Mouse (Mus musculus) liver, postnatal 0 days (tissue): ENCODE results near the gene Dip2a. TPM values are rescaled to one million over a fixed set of nuclear protein-coding genes. Genes with fewer than 3 reads are reported as not detected.
A peak's percentile ranks its signal among the peaks of the same experiment; 100 is the strongest.

Source experiments
- ATAC-seq: fragments of 200-750 bp; cut with Nextera tagmentation; 2 replicates; pipeline ENCODE4 v1.8.0; 2017; ENCODE audit warnings: mild to moderate bottlenecking, moderate library complexity
- DNase-seq: peaks from one replicate; pipeline ENCODE4 v3.0.0-alpha.2; 2016
- H3K27ac ChIP-seq: fragments of 300-500 bp; sonication (generic); 2 replicates; pipeline ENCODE4 v1.5.1; 2014; ENCODE audit warnings: antibody characterized with exemption, moderate library complexity, mild to moderate bottlenecking, low read depth
- H3K27me3 ChIP-seq: fragments of 300-500 bp; sonication (generic); 2 replicates; pipeline ENCODE4 v1.6.1; 2014; ENCODE audit warnings: low read length, control low read depth, mixed read lengths; ENCODE audit not compliant: insufficient read depth
- H3K36me3 ChIP-seq: fragments of 300-500 bp; sonication (generic); replicated peaks from 2 replicates; pipeline ENCODE4 v1.6.1; 2014; ENCODE audit warnings: mild to moderate bottlenecking, control low read depth, low read length, moderate library complexity, mixed read lengths; ENCODE audit not compliant: insufficient read depth
- H3K4me1 ChIP-seq: fragments of 300-500 bp; sonication (generic); 2 replicates; pipeline ENCODE4 v1.6.1; 2014; ENCODE audit warnings: antibody characterized with exemption, mild to moderate bottlenecking, control low read depth; ENCODE audit not compliant: insufficient read depth
- H3K4me2 ChIP-seq: fragments of 300-500 bp; sonication (generic); 2 replicates; pipeline ENCODE4 v1.6.1; 2014; ENCODE audit warnings: low read depth, mild to moderate bottlenecking, low read length, moderate library complexity, mixed read lengths
- H3K4me3 ChIP-seq: fragments of 300-500 bp; sonication (generic); 2 replicates; pipeline ENCODE4 v1.5.1; 2014; ENCODE audit warnings: low read depth, low read length
- H3K9ac ChIP-seq: fragments of 300-500 bp; sonication (generic); replicated peaks from 2 replicates; pipeline ENCODE4 v1.6.1; 2014; ENCODE audit warnings: mild to moderate bottlenecking, moderate library complexity
- H3K9me3 ChIP-seq: fragments of 300-500 bp; sonication (generic); 2 replicates; pipeline ENCODE4 v1.6.1; 2016; ENCODE audit warnings: mild to moderate bottlenecking, control low read depth, low read length, mixed read lengths
- CTCF ChIP-seq: sonication (generic); IDR thresholded peaks from 2 replicates; pipeline ENCODE4 v1.5.1; 2016; ENCODE audit warnings: antibody characterized with exemption, low read depth
- EP300 ChIP-seq: IDR thresholded peaks from 2 replicates; pipeline ENCODE4 v1.6.1; 2016; ENCODE audit warnings: antibody characterized with exemption, low read depth, mild to moderate bottlenecking
- WGBS: fragments of 180-500 bp; shearing (Covaris S2); extraction: QIAGEN DNeasy Blood & Tissue Kit; methylation state at CpG from one replicate; pipeline ENCODE4 v1.1.7; 2014; ENCODE audit not compliant: insufficient replicate concordance; 5-methylcytosine and 5-hydroxymethylcytosine counted together
- polyA plus RNA-seq: library from polyadenylated mRNA; unstranded; fragments of >200 nt; fragmentation: Nextera tagmentation; extraction: Ambion mirVana; gene quantifications from 2 replicates; pipeline ENCODE4 v1.2.1, GENCODE M21; 2015

The Dip2a gene
- polyA plus RNA-seq = 0.67 and 0.97 TPM in 2 replicates

- Histone ChIP-seq H3K4me2 (peak within 1 kb of the TSS; percentile 98), H3K9ac (peak within 1 kb of the TSS; percentile 75), H3K9me3 (no peaks in the 10 kb centered on the region), H3K27me3 (no peaks in the 10 kb centered on the region), H3K36me3 (no peaks in the 10 kb centered on the region), H3K27ac (0 out of 2 replicates have a peak within 1 kb of the TSS, but pooled peaks have one; percentile 52), H3K4me3 (peak within 1 kb of the TSS; percentile 68), H3K4me1 (peaks cover 11% of the 10 kb centered on the region)
- 4% methylated on average over 77 of the region's 94 CpGs for WGBS
- TF ChIP-seq CTCF = 0 out of 2 replicates have a peak, but pooled peaks have one; percentile 6
- no peak for TF ChIP-seq EP300
- DNase-seq (peak; percentile 95), ATAC-seq (peak; percentile 94)
Observed at GRCm38 (mm10) chr10:76344711-76345539, at the start of gene Dip2a. Gene Dip2a, minus strand, starts transcription at chr10:76345291.

GRCm38 (mm10) chr10:76392596-76392995 is 47.5 kb upstream of the Dip2a start:
- DNase-seq (no peak), ATAC-seq (no peak)
- H3K27ac ChIP-seq = no peak overlapping the region
- no peak overlapping the region for H3K4me3 ChIP-seq
- H3K4me2 ChIP-seq = no peak overlapping the region
- no peaks in the 10 kb centered on the region for H3K4me1 ChIP-seq
- no peaks in the 10 kb centered on the region for H3K27me3 ChIP-seq
- no peak overlapping the region for H3K9ac ChIP-seq
- peaks cover 51% of the 10 kb centered on the region for H3K36me3 ChIP-seq
- no peaks in the 10 kb centered on the region for H3K9me3 ChIP-seq
- TF ChIP-seq EP300 = no peak
- TF ChIP-seq CTCF = no peak
- WGBS = 89% methylated on average over 12 of the region's 12 CpGs

GRCm38 (mm10) chr10:76391786-76392185 is 46.7 kb upstream of the Dip2a start:
- H3K4me1 ChIP-seq = no peaks in the 10 kb centered on the region
- H3K27me3 ChIP-seq = no peaks in the 10 kb centered on the region
- H3K36me3 ChIP-seq = peaks cover 52% of the 10 kb centered on the region
- no peaks in the 10 kb centered on the region for H3K9me3 ChIP-seq
- DNase-seq = peak; percentile 48
- H3K4me3 ChIP-seq = no peak overlapping the region
- ATAC-seq = no peak
- 89% methylated on average over 9 of the region's 9 CpGs for WGBS
- no peak overlapping the region for H3K9ac ChIP-seq
- TF ChIP-seq CTCF = peak; percentile 64
- TF ChIP-seq EP300 = no peak
- H3K27ac ChIP-seq = no peak overlapping the region
- H3K4me2 ChIP-seq = no peak overlapping the region

GRCm38 (mm10) chr10:76391166-76391565 is 46.1 kb upstream of the Dip2a start:
- no peak overlapping the region for H3K9ac ChIP-seq
- TF ChIP-seq CTCF = no peak
- no peak for TF ChIP-seq EP300
- peaks cover 54% of the 10 kb centered on the region for H3K36me3 ChIP-seq
- no peak overlapping the region for H3K4me3 ChIP-seq
- H3K4me2 ChIP-seq = no peak overlapping the region
- ATAC-seq (no peak), DNase-seq (no peak)
- H3K27me3 ChIP-seq = no peaks in the 10 kb centered on the region
- WGBS = 90% methylated on average over 9 of the region's 9 CpGs
- H3K4me1 ChIP-seq = no peaks in the 10 kb centered on the region
- no peak overlapping the region for H3K27ac ChIP-seq
- no peaks in the 10 kb centered on the region for H3K9me3 ChIP-seq

GRCm38 (mm10) chr10:76374981-76375380 is 29.9 kb upstream of the Dip2a start:
- ATAC-seq = no peak
- Histone ChIP-seq H3K4me1 (no peaks in the 10 kb centered on the region), H3K9me3 (no peaks in the 10 kb centered on the region), H3K4me3 (no peak overlapping the region), H3K4me2 (no peak overlapping the region), H3K27me3 (no peaks in the 10 kb centered on the region), H3K27ac (no peak overlapping the region), H3K9ac (no peak overlapping the region), H3K36me3 (peaks cover 56% of the 10 kb centered on the region)
- DNase-seq = no peak
- 93% methylated on average over 18 of the region's 18 CpGs for WGBS
- no peak for TF ChIP-seq EP300
- no peak for TF ChIP-seq CTCF

- peaks cover 55% of the 10 kb centered on the region for H3K36me3 ChIP-seq
- 91% methylated on average over 3 of the region's 3 CpGs for WGBS
Observed at GRCm38 (mm10) chr10:76371736-76372135, 26.6 kb upstream of the Dip2a start.

More at GRCm38 (mm10) chr10:76371736-76372135, 26.6 kb upstream of the Dip2a start:
- Histone ChIP-seq H3K4me1 (no peaks in the 10 kb centered on the region), H3K4me3 (no peak overlapping the region), H3K27ac (no peak overlapping the region), H3K9ac (no peak overlapping the region), H3K9me3 (no peaks in the 10 kb centered on the region), H3K4me2 (no peak overlapping the region), H3K27me3 (no peaks in the 10 kb centered on the region)
- DNase-seq (no peak), ATAC-seq (no peak)
- TF ChIP-seq EP300 (no peak), CTCF (no peak)
